Mouse (Mus musculus) Patski (cell line): ENCODE results near the gene Cst13. TPM values are rescaled to one million over a fixed set of nuclear protein-coding genes. Genes with fewer than 3 reads are reported as not detected.

Experiments
- ATAC-seq: fragments of 100-300 bp; one replicate; pipeline ENCODE4 v1.8.0; 2021
- CTCF ChIA-PET: fragments of 350-600 bp; sonication (Branson Sonifier 250); formaldehyde crosslinking; loops from one replicate; lab custom pipeline; 2022; ENCODE audit warnings: inconsistent platforms; lab: Charles Lee
- POLR2A ChIA-PET: fragments of 350-600 bp; sonication (Branson Sonifier 250); formaldehyde crosslinking; loops from one replicate; lab custom pipeline; 2022; ENCODE audit warnings: antibody characterized with exemption, inconsistent platforms; lab: Charles Lee
- DNase-seq: peaks from one replicate; pipeline ENCODE4 v3.0.0-alpha.2; 2011; ENCODE audit warnings: low read depth, low spot score
- H3K27me3 ChIP-seq: fragments of 371-371 bp; one replicate; pipeline ENCODE4 v1.5.1; 2021
- CTCF ChIP-seq: fragments of 100-300 bp; IDR thresholded peaks from one replicate; pipeline ENCODE4 v1.5.1; 2021
- in situ Hi-C: fragments of 300-500 bp; cut with MboI; formaldehyde crosslinking; loops from 3 replicates; pipeline ENCODE4 v1.11.1; 2018; ENCODE audit warnings: low pct_unique_long_range_greater_than_20kb, mixed read lengths
- polyA plus RNA-seq: library from polyadenylated mRNA; unstranded; gene quantifications from one replicate; pipeline ENCODE4 v1.2.3, GENCODE M21; 2021

Cst13 gene
- polyA plus RNA-seq, 1 experiment from 2014 or later, result not detected

GRCm38 (mm10) chr2:148851116-148851906 is 31.4 kb downstream of the Cst13 start:
- CTCF ChIA-PET, result interaction anchor here (0.9 to 14.1 kb wide), 21 partner anchors 10 to 145 kb away, joined by 3 to 330 read pairs (median 8); partner anchors contain the start of genes Cst3 and Cstl1
- in situ Hi-C loops, result loop anchor here (5.0 kb wide), 2 partner anchors 51 to 99 kb away; partner anchors contain the start of gene Cstl1
- TF ChIP-seq CTCF, result peak; percentile 87

DNA sequence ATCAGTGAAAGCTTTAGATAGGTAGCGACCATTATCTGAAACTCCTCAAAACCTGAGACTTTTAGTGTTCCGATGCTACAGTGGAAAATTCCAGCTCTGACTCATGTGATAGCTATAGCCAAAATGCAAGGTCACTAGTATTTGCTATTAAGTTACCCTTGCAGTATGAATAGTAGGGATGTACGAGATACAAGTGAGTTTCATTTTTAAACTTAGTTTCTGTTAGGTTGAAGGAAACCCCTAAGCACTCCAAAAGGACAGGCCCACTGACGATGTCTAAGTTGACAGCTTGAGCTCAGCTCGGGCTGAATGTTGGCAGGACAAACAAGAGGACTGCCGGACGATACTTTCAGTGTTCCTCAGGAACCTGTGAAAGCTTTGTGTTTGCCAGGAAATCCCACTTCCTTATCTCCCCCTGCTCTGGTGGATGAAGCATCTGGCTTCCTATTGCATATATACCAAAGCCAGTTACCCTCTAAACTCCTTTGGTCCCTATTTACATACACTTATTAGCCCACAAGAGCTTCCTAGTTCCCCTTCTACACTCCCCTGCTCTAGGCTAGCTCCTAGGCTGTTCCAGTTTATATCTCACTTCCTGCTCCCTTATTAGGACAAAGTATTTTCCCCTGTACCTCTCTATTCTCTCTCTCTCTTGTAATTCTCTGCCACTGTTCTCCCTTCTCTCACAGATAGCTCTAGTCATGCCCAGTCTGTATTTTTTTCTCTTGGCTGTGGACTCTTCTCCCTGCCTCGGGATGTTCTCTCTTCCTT is 36.9 kb downstream of the Cst13 start:
- in situ Hi-C loops, result no loop called here
- DNase-seq (no peak), ATAC-seq (peak; percentile 46)
- H3K27me3 ChIP-seq, result no peaks in the 10 kb centered on the region
- CTCF ChIA-PET, result interaction anchor here (1.1 to 14.1 kb wide), 7 partner anchors 11 to 105 kb away, joined by 3 to 330 read pairs (median 4); partner anchors contain the start of gene Cst3
- POLR2A ChIA-PET, result interaction anchor here (0.5 to 2.6 kb wide), 2 partner anchors 18 to 23 kb away, joined by 5 to 11 read pairs; partner anchors contain the start of gene Cst3
- no peak for TF ChIP-seq CTCF

More at GRCm38 (mm10) chr2:148851116-148851906, 31.4 kb downstream of the Cst13 start:
- POLR2A ChIA-PET, result interaction anchor here (0.7 to 2.4 kb wide), 4 partner anchors 14 to 51 kb away, joined by 4 to 10 read pairs (median 8); partner anchors contain the start of gene 9230104L09Rik
- peak; percentile 92 for ATAC-seq
- peak; percentile 20 for DNase-seq
- H3K27me3 ChIP-seq, result peaks cover 11% of the 10 kb centered on the region

GRCm38 (mm10) chr2:148857506-148857905 is 37.6 kb downstream of the Cst13 start:
- no peak for TF ChIP-seq CTCF
- ATAC-seq (peak; percentile 98), DNase-seq (peak; percentile 59)
- in situ Hi-C loops, result no loop called here
- ChIA-PET CTCF (interaction anchor here (1.1 to 14.1 kb wide), 7 partner anchors 11 to 106 kb away, joined by 3 to 330 read pairs (median 4); partner anchors contain the start of gene Cst3), POLR2A (interaction anchor here (2.6 kb wide), 1 partner anchor 18 kb away, joined by 11 read pairs; the partner anchor contains the start of gene Cst3)
- H3K27me3 ChIP-seq, result no peaks in the 10 kb centered on the region

- ATAC-seq (no peak), DNase-seq (no peak)
- ChIA-PET POLR2A (interaction anchor here (1.2 kb wide), 1 partner anchor 41 kb away, joined by 3 read pairs; no protein-coding TSS in a partner anchor), CTCF (interaction anchor here (1.6 to 5.5 kb wide), 4 partner anchors 9 to 41 kb away, joined by 5 to 28 read pairs (median 16); partner anchors contain the start of gene Cst3)
- in situ Hi-C loops, result no loop called here
- no peak for TF ChIP-seq CTCF
- no peaks in the 10 kb centered on the region for H3K27me3 ChIP-seq
Observed at GRCm38 (mm10) chr2:148860993-148861392, 41.1 kb downstream of the Cst13 start.

GRCm38 (mm10) chr2:148861693-148862092 is 41.8 kb downstream of the Cst13 start:
- CTCF ChIA-PET, result interaction anchor here (1.6 to 5.5 kb wide), 3 partner anchors 10 to 40 kb away, joined by 7 to 28 read pairs (median 26); partner anchors contain the start of gene Cst3
- H3K27me3 ChIP-seq, result no peaks in the 10 kb centered on the region
- ATAC-seq (no peak), DNase-seq (no peak)
- POLR2A ChIA-PET, result no interaction called here
- TF ChIP-seq CTCF, result no peak
- in situ Hi-C loops, result no loop called here

DNA sequence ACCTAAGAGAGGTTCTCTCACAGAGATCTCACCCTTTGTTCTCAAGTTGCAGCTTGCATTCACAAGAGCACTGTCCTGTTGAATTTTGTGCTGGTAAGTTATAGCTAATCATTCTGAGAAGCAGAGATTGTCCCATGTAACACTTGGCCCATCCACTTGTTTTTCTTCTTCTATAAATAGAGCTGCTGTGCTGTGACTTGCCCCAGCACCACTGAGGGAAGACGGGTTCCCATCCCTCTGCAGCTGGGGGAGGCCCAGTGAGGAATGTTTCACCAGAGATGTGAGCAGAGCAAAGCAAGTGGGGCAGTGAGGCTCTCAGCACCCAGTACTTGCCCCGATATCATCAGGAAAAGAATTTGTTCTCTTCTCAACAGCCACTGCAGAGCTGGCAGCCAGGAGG is 45.1 kb downstream of the Cst13 start, which contains the start of gene 9230104L09Rik:
Gene 9230104L09Rik (minus strand): TSS at position 73 of the 400 bp plus-strand sequence.
- peak; percentile 29 for ATAC-seq
- no peak for DNase-seq
- H3K27me3 ChIP-seq, result no peaks in the 10 kb centered on the region
- TF ChIP-seq CTCF, result no peak
- in situ Hi-C loops, result no loop called here
- ChIA-PET POLR2A (interaction anchor here (1.4 kb wide), 1 partner anchor 13 kb away, joined by 4 read pairs; no protein-coding TSS in a partner anchor), CTCF (interaction anchor here (0.9 to 5.3 kb wide), 3 partner anchors 9 to 35 kb away, joined by 3 to 26 read pairs (median 4); partner anchors contain the start of gene Cst3)

- no peaks in the 10 kb centered on the region for H3K27me3 ChIP-seq
- no peak for DNase-seq
- POLR2A ChIA-PET, result interaction anchor here (0.7 to 1.0 kb wide), 2 partner anchors 17 to 29 kb away, joined by 5 to 8 read pairs; no protein-coding TSS in a partner anchor
- CTCF ChIA-PET, result interaction anchor here (1.2 to 2.9 kb wide), 4 partner anchors 10 to 32 kb away, joined by 3 to 15 read pairs (median 8); no protein-coding TSS in a partner anchor
- in situ Hi-C loops, result no loop called here
- ATAC-seq, result no peak
- TF ChIP-seq CTCF, result no peak
Observed at GRCm38 (mm10) chr2:148868959-148869358, 49.1 kb downstream of the Cst13 start.

DNA sequence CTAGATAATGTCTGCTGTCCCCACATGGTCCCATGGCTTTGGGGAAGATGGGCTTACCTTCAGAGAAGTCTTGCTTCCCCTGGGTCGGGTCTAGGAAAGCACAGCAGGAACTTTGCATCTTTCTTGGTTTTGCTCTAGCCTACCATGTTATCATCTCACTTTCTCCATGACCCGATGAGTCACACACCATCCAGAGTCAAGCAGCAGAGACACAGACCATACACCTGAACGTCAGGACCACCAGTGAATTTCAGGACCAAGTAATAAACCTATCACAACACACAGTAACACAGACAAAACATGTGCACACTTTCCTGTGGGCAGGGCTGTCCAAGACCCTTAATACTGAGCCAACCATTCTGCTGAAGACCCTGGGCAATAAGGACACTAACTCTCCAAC is 50.6 kb downstream of the Cst13 start:
- no peak for TF ChIP-seq CTCF
- in situ Hi-C loops, result no loop called here
- CTCF ChIA-PET, result interaction anchor here (1.0 to 2.0 kb wide), 2 partner anchors 19 to 23 kb away, joined by 3 to 10 read pairs; no protein-coding TSS in a partner anchor
- ATAC-seq (no peak), DNase-seq (no peak)
- H3K27me3 ChIP-seq, result no peaks in the 10 kb centered on the region
- POLR2A ChIA-PET, result interaction anchor here (0.7 to 1.1 kb wide), 2 partner anchors 15 to 1730 kb away, joined by 3 to 4 read pairs; no protein-coding TSS in a partner anchor

GRCm38 (mm10) chr2:148872860-148873259 is 53.0 kb downstream of the Cst13 start:
- DNase-seq (peak; percentile 62), ATAC-seq (peak; percentile 28)
- ChIA-PET POLR2A (interaction anchor here (1.2 to 3.0 kb wide), 3 partner anchors 10 to 29 kb away, joined by 4 to 10 read pairs (median 5); no protein-coding TSS in a partner anchor), CTCF (interaction anchor here (2.8 to 4.3 kb wide), 4 partner anchors 10 to 29 kb away, joined by 20 to 28 read pairs (median 25); partner anchors contain the start of gene 9230104L09Rik)
- in situ Hi-C loops, result no loop called here
- no peaks in the 10 kb centered on the region for H3K27me3 ChIP-seq
- no peak for TF ChIP-seq CTCF
